Mouse (Mus musculus): ENCODE data around the gene Gdpgp1. TPM values are rescaled to one million over a fixed set of nuclear protein-coding genes. Genes with fewer than 3 reads are reported as not detected.

Gene Gdpgp1
- polyA plus RNA-seq, 1 experiment, result 1.6 TPM

GRCm38 (mm10) chr7:80284391-80284790 is 51.7 kb downstream of the Gdpgp1 start:
- H3K36me3 ChIP-seq (replicated peaks; ENCODE audit: low read length), result peaks cover 98% of the 10 kb centered on the region
- no peak for TF ChIP-seq FLI1 (IDR thresholded peaks at IDR 0.05; ENCODE audit: low read length)
- TF ChIP-seq GATA1 (IDR thresholded peaks at IDR 0.05; ENCODE audit: borderline replicate concordance, low read length), result no peak
- peaks cover 40% of the 10 kb centered on the region for H3K4me1 ChIP-seq
- no peak overlapping the region for H3K4me3 ChIP-seq (replicated peaks)
- no peaks in the 10 kb centered on the region for H3K27me3 ChIP-seq (replicated peaks)
- H3K9me3 ChIP-seq, result no peaks in the 10 kb centered on the region

GRCm38 (mm10) chr7:80285725-80286124 is 53.1 kb downstream of the Gdpgp1 start:
- H3K36me3 ChIP-seq (replicated peaks; ENCODE audit: low read length), result peaks cover 98% of the 10 kb centered on the region
- no peaks in the 10 kb centered on the region for H3K27me3 ChIP-seq (replicated peaks)
- no peak for TF ChIP-seq GATA1 (IDR thresholded peaks at IDR 0.05; ENCODE audit: borderline replicate concordance, low read length)
- TF ChIP-seq FLI1 (IDR thresholded peaks at IDR 0.05; ENCODE audit: low read length), result no peak
- H3K4me1 ChIP-seq, result peaks cover 34% of the 10 kb centered on the region
- H3K4me3 ChIP-seq (replicated peaks), result no peak overlapping the region
- H3K9me3 ChIP-seq, result no peaks in the 10 kb centered on the region

- H3K4me1 ChIP-seq, result peaks cover 22% of the 10 kb centered on the region
- TF ChIP-seq FLI1 (IDR thresholded peaks at IDR 0.05; ENCODE audit: low read length), result no peak
- TF ChIP-seq GATA1 (IDR thresholded peaks at IDR 0.05; ENCODE audit: borderline replicate concordance, low read length), result no peak
- H3K27me3 ChIP-seq (replicated peaks), result no peaks in the 10 kb centered on the region
- H3K36me3 ChIP-seq (replicated peaks; ENCODE audit: low read length), result peaks cover 99% of the 10 kb centered on the region
- H3K9me3 ChIP-seq, result no peaks in the 10 kb centered on the region
- no peak overlapping the region for H3K4me3 ChIP-seq (replicated peaks)
Measured at GRCm38 (mm10) chr7:80287736-80288135, 55.1 kb downstream of the Gdpgp1 start.

Other genes starting within 250 kb of the Gdpgp1 start
- gene Zfp710, start 208.1 kb upstream of the Gdpgp1 start, polyA plus RNA-seq (2012; ENCODE audit: insufficient read depth, low replicate concordance), result 55.0 and 142 TPM in 2 replicates
- 14.1 and 79.2 TPM in 2 replicates for gene Idh2, start 117.5 kb upstream of the Gdpgp1 start, polyA plus RNA-seq (2012; ENCODE audit: insufficient read depth, low replicate concordance)
- gene Sema4b, start 46.0 kb upstream of the Gdpgp1 start, polyA plus RNA-seq (2012; ENCODE audit: insufficient read depth, low replicate concordance), result 30.8 and 31.0 TPM in 2 replicates
- 42.4 and 54.0 TPM in 2 replicates for gene Cib1, start 52 bp upstream of the Gdpgp1 start, polyA plus RNA-seq (2012; ENCODE audit: insufficient read depth, low replicate concordance)
- gene Ttll13, start 13.5 kb downstream of the Gdpgp1 start, polyA plus RNA-seq (2012; ENCODE audit: insufficient read depth, low replicate concordance), result 0.11 TPM in 1 of 2 replicates, not detected in the other
- 3.8 and 39.8 TPM in 2 replicates for gene Ngrn, start 28.4 kb downstream of the Gdpgp1 start, polyA plus RNA-seq (2012; ENCODE audit: insufficient read depth, low replicate concordance)
- 1.8 and 5.0 TPM in 2 replicates for gene Vps33b, start 36.8 kb downstream of the Gdpgp1 start, polyA plus RNA-seq (2012; ENCODE audit: insufficient read depth, low replicate concordance)
- 5.6 TPM in 1 of 2 replicates, not detected in the other for gene Prc1, start 61.6 kb downstream of the Gdpgp1 start, polyA plus RNA-seq (2012; ENCODE audit: insufficient read depth, low replicate concordance)
- gene Rccd1, start 91.6 kb downstream of the Gdpgp1 start, polyA plus RNA-seq (2012; ENCODE audit: insufficient read depth, low replicate concordance), result 4.7 and 5.0 TPM in 2 replicates
- gene Unc45a, start 108.1 kb downstream of the Gdpgp1 start, polyA plus RNA-seq (2012; ENCODE audit: insufficient read depth, low replicate concordance), result 37.4 and 78.5 TPM in 2 replicates
- gene Hddc3, start 110.2 kb downstream of the Gdpgp1 start, polyA plus RNA-seq (2012; ENCODE audit: insufficient read depth, low replicate concordance), result 17.4 and 104 TPM in 2 replicates
- 36.1 and 38.2 TPM in 2 replicates for gene Man2a2, start 138.5 kb downstream of the Gdpgp1 start, polyA plus RNA-seq (2012; ENCODE audit: insufficient read depth, low replicate concordance)
- gene Fes, start 155.1 kb downstream of the Gdpgp1 start, polyA plus RNA-seq (2012; ENCODE audit: insufficient read depth, low replicate concordance), result 42.2 and 53.1 TPM in 2 replicates
- gene Furin, start 172.6 kb downstream of the Gdpgp1 start, polyA plus RNA-seq (2012; ENCODE audit: insufficient read depth, low replicate concordance), result 72.7 and 125 TPM in 2 replicates